Mouse (Mus musculus): ENCODE measurements around the gene Slc45a2.

DNA sequence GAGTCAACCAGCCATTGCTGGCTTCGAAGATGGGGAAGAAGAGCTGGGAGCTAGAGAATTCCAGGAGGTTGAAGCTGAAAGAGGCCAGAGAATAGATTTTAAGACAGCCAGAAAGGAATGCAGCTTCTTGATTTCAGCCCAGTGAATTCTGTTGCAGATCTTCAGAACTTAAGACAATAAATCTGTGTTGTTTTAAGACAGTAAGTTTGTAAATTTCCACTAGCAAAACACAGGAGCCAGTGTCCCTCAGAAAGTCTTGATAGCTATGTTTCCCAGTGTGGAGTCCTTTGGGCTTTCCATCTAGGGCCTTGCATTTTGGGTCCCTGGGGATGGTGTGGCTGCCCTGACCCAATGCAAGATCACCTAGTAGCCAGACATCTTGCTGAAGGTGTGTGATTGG, 62.4 kb downstream of the Slc45a2 start:
- TF ChIP-seq CTCF (IDR thresholded peaks at IDR 0.05; ENCODE audit: extremely low read depth, insufficient read depth, insufficient read length, insufficient replicate concordance) (no peak), POLR2A (IDR thresholded peaks at IDR 0.05; ENCODE audit: low read depth, low read length) (no peak)
